Comparison of ENCODE assay signal across 8 mouse cellular contexts in genomic region chr4:137682961-137683453, GRCm38 (mm10). TPM values are rescaled to one million over a fixed set of nuclear protein-coding genes. Genes with fewer than 3 reads are reported as not detected.
DNase-seq lines count a peak whose midpoint lies in the region; ATAC-seq and TF ChIP-seq lines count a peak whose summit lies in the region.

No protein-coding gene starts in this region.

- no peaks in the 10 kb centered on the region for H3K36me3 ChIP-seq in spleen, adult 2 months (ENCODE audit: control insufficient read depth, insufficient read depth, low read length)
- H3K36me3 ChIP-seq in embryonic facial prominence, embryonic 10.5 days (replicated peaks), result no peaks in the 10 kb centered on the region
- no peaks in the 10 kb centered on the region for H3K36me3 ChIP-seq in liver, embryonic 12.5 days
- no peaks in the 10 kb centered on the region for H3K36me3 ChIP-seq in stomach, postnatal 0 days (ENCODE audit: control insufficient read depth, insufficient read depth, low read length)

- peak; percentile 75 for DNase-seq in adrenal gland, postnatal 14 days
- no peak for DNase-seq in adrenal gland, adult 2 months
- DNase-seq in spleen, adult 2 months (ENCODE audit: low read depth in 1 of 2, low spot score in 2 of 2), result no peak
- no peak for DNase-seq in spleen, postnatal 36 days (ENCODE audit: low spot score in 2 of 2)
- peak; percentile 61 for DNase-seq in embryonic facial prominence, embryonic 10.5 days (ENCODE audit: low spot score)
- no peak for DNase-seq in stomach, postnatal 0 days (ENCODE audit: low spot score)
- no peak for DNase-seq in layer of hippocampus, postnatal 14 days (ENCODE audit: low spot score in 2 of 2)

- H3K4me3 ChIP-seq in spleen, adult 2 months (ENCODE audit: extremely low read depth, insufficient read depth, insufficient read length), result no peak overlapping the region
- H3K4me3 ChIP-seq in embryonic facial prominence, embryonic 10.5 days, result no peak overlapping the region
- H3K4me3 ChIP-seq in liver, embryonic 12.5 days, result no peak overlapping the region
- H3K4me3 ChIP-seq in stomach, postnatal 0 days (ENCODE audit: low read depth, low read length), result no peak overlapping the region

- H3K9ac ChIP-seq in liver, embryonic 12.5 days, result no peak overlapping the region
- no peak overlapping the region for H3K9ac ChIP-seq in stomach, postnatal 0 days (ENCODE audit: low read length)

- no peak for TF ChIP-seq POLR2A in spleen, adult 2 months (IDR thresholded peaks at IDR 0.05; ENCODE audit: low read depth, low read length)

- no peaks in the 10 kb centered on the region for H3K9me3 ChIP-seq in embryonic facial prominence, embryonic 10.5 days
- H3K9me3 ChIP-seq in liver, embryonic 12.5 days (replicated peaks), result no peaks in the 10 kb centered on the region
- H3K9me3 ChIP-seq in stomach, postnatal 0 days (ENCODE audit: control insufficient read depth, low read length), result no peaks in the 10 kb centered on the region

- H3K27ac ChIP-seq in spleen, adult 2 months (ENCODE audit: insufficient read depth, low read length), result no peak overlapping the region
- no peak overlapping the region for H3K27ac ChIP-seq in embryonic facial prominence, embryonic 10.5 days (replicated peaks)
- H3K27ac ChIP-seq in liver, embryonic 12.5 days, result no peak overlapping the region
- H3K27ac ChIP-seq in stomach, postnatal 0 days (replicated peaks), result no peak overlapping the region

- H3K4me2 ChIP-seq in liver, embryonic 12.5 days, result no peak overlapping the region
- no peak overlapping the region for H3K4me2 ChIP-seq in stomach, postnatal 0 days (replicated peaks; ENCODE audit: low read depth)

- peaks cover 7% of the 10 kb centered on the region for H3K27me3 ChIP-seq in spleen, adult 2 months (ENCODE audit: control insufficient read depth, insufficient read depth, low read length)
- H3K27me3 ChIP-seq in embryonic facial prominence, embryonic 10.5 days (replicated peaks; ENCODE audit: low read depth, poor library complexity, severe bottlenecking), result peaks cover 71% of the 10 kb centered on the region
- H3K27me3 ChIP-seq in liver, embryonic 12.5 days (replicated peaks), result peaks cover 89% of the 10 kb centered on the region
- no peaks in the 10 kb centered on the region for H3K27me3 ChIP-seq in stomach, postnatal 0 days (ENCODE audit: control insufficient read depth, insufficient read depth, low read length)

- H3K4me1 ChIP-seq in spleen, adult 2 months (ENCODE audit: control insufficient read depth, insufficient read depth, insufficient read length), result no peaks in the 10 kb centered on the region
- peaks cover 34% of the 10 kb centered on the region for H3K4me1 ChIP-seq in embryonic facial prominence, embryonic 10.5 days
- no peaks in the 10 kb centered on the region; the same call in 1 of the 2 replicates for H3K4me1 ChIP-seq in liver, embryonic 12.5 days
- H3K4me1 ChIP-seq in stomach, postnatal 0 days (replicated peaks; ENCODE audit: control insufficient read depth, insufficient read depth), result no peaks in the 10 kb centered on the region

- peak; percentile 66; the same call in 1 of the 2 replicates for TF ChIP-seq CTCF in spleen, adult 2 months (IDR thresholded peaks at IDR 0.05; ENCODE audit: extremely low read depth, insufficient read depth, insufficient read length, insufficient replicate concordance)
- TF ChIP-seq CTCF in stomach, postnatal 0 days (IDR thresholded peaks at IDR 0.05; ENCODE audit: low read depth), result peak; percentile 88

- WGBS in spleen, adult 2 months, result 52% methylated on average over 7 of the region's 7 CpGs
- WGBS in embryonic facial prominence, embryonic 10.5 days, result 46% methylated on average over 7 of the region's 7 CpGs
- WGBS in liver, embryonic 12.5 days (ENCODE audit: insufficient replicate concordance), result 37% methylated on average over 7 of the region's 7 CpGs
- WGBS in stomach, postnatal 0 days, result 47% methylated on average over 7 of the region's 7 CpGs

- no peak for TF ChIP-seq EP300 in stomach, postnatal 0 days (optimal IDR thresholded peaks at IDR 0.05)

- ATAC-seq in liver, embryonic 12.5 days, result 0 out of 2 replicates have a peak, but pooled peaks have one; percentile 31
- ATAC-seq in stomach, postnatal 0 days (ENCODE audit: low FRiP score, low TSS enrichment), result 0 out of 2 replicates have a peak, but pooled peaks have one; percentile 19

RNA-seq across cellular contexts. Expression of gene Rap1gap, which starts 18.5 kb away (rescaled TPM):
- 40.8 and 44.9 TPM in 2 replicates for total RNA-seq in adrenal gland, postnatal 14 days (2021)
- 100 to 1,000 TPM; 119 to 172 TPM for total RNA-seq in adrenal gland, adult 2 months (2021)
- polyA plus RNA-seq in adrenal gland, adult 2 months (2012; rRNA removed), result 489 and 541 TPM in 2 replicates
- 49.3 and 56.1 TPM in 2 replicates for polyA plus RNA-seq in spleen, adult 2 months (2012; rRNA removed)
- 3.8 and 6.9 TPM in 2 replicates for polyA plus RNA-seq in embryonic facial prominence, embryonic 10.5 days (2016; fragmentation: Nextera tagmentation; extraction: Ambion mirVana)
- polyA plus RNA-seq in liver, embryonic 12.5 days (2016; fragmentation: Nextera tagmentation; extraction: Ambion mirVana), result 2.2 and 2.3 TPM in 2 replicates
- polyA plus RNA-seq in stomach, postnatal 0 days (2015; fragmentation: Nextera tagmentation; extraction: Ambion mirVana), result 70.1 and 73.0 TPM in 2 replicates
- total RNA-seq in layer of hippocampus, postnatal 14 days (2021), result 100 to 1,000 TPM; 242 to 257 TPM

Comparison
In these comparisons a context has a peak if more than half of its experiments do, and no peak if none do; other contexts are left out.
1. DNase-seq: peak in adrenal gland, postnatal 14 days (single experiment) and embryonic facial prominence, embryonic 10.5 days (single experiment); none in adrenal gland, adult 2 months (single experiment), spleen, adult 2 months (0 of 2), spleen, postnatal 36 days (0 of 2), stomach, postnatal 0 days (single experiment) and layer of hippocampus, postnatal 14 days (0 of 2).